Mouse (Mus musculus) midbrain, postnatal 0 days (tissue): ENCODE data around the gene Lrpprc. TPM values are rescaled to one million over a fixed set of nuclear protein-coding genes. Genes with fewer than 3 reads are reported as not detected.

Experiments used
- ATAC-seq: fragments of 200-750 bp; cut with Nextera tagmentation; 2 replicates; pipeline ENCODE4 v1.8.0; 2017; ENCODE audit warnings: moderate number of reproducible peaks, mild to moderate bottlenecking, moderate TSS enrichment, moderate library complexity; ENCODE audit not compliant: low FRiP score
- DNase-seq: peaks from one replicate; pipeline ENCODE4 v3.0.0-alpha.2; 2015; ENCODE audit warnings: low spot score
- H3K27ac ChIP-seq: fragments of 300-500 bp; sonication (generic); 2 replicates; pipeline ENCODE4 v1.5.1; 2014; ENCODE audit warnings: low read depth, mild to moderate bottlenecking, low read length, mixed read lengths
- H3K27me3 ChIP-seq: fragments of 300-500 bp; sonication (generic); 2 replicates; pipeline ENCODE4 v1.6.1; 2014; ENCODE audit warnings: low read length, control low read depth, mixed read lengths; ENCODE audit not compliant: insufficient read depth
- H3K36me3 ChIP-seq: fragments of 300-500 bp; sonication (generic); 2 replicates; pipeline ENCODE4 v1.6.1; 2014; ENCODE audit warnings: low read length, control low read depth, mixed read lengths; ENCODE audit not compliant: insufficient read depth
- H3K4me1 ChIP-seq: fragments of 300-500 bp; sonication (generic); 2 replicates; pipeline ENCODE4 v1.6.1; 2014; ENCODE audit warnings: mild to moderate bottlenecking, control low read depth, antibody characterized with exemption, low read length, mixed read lengths; ENCODE audit not compliant: insufficient read depth
- H3K4me2 ChIP-seq: fragments of 300-500 bp; sonication (generic); 2 replicates; pipeline ENCODE4 v1.6.1; 2014; ENCODE audit warnings: low read depth, mild to moderate bottlenecking, low read length, mixed read lengths; ENCODE audit not compliant: poor library complexity, severe bottlenecking
- H3K4me3 ChIP-seq: fragments of 300-500 bp; sonication (generic); 2 replicates; pipeline ENCODE4 v1.5.1; 2014; ENCODE audit warnings: low read depth, mild to moderate bottlenecking, low read length, moderate library complexity
- H3K9ac ChIP-seq: fragments of 300-500 bp; sonication (generic); replicated peaks from 2 replicates; pipeline ENCODE4 v1.6.1; 2014; ENCODE audit warnings: mild to moderate bottlenecking, low read length, moderate library complexity, mixed read lengths; ENCODE audit not compliant: poor library complexity, severe bottlenecking
- H3K9me3 ChIP-seq: fragments of 300-500 bp; sonication (generic); 2 replicates; pipeline ENCODE4 v1.6.1; 2016; ENCODE audit warnings: low read length, control low read depth
- CTCF ChIP-seq: IDR thresholded peaks from 2 replicates; pipeline ENCODE4 v1.5.1; 2016; ENCODE audit warnings: antibody characterized with exemption, mild to moderate bottlenecking
- WGBS: fragments of 180-500 bp; shearing (Covaris S2); extraction: QIAGEN DNeasy Blood & Tissue Kit; methylation state at CpG from one replicate; pipeline ENCODE4 v1.1.7; 2014; 5-methylcytosine and 5-hydroxymethylcytosine counted together
- polyA plus RNA-seq: library from polyadenylated mRNA; unstranded; fragments of >200 nt; fragmentation: Nextera tagmentation; extraction: Ambion mirVana; gene quantifications from 2 replicates; pipeline ENCODE4 v1.2.1, GENCODE M21; 2015
- total RNA-seq: library from RNA; depleted of rRNA; stranded (reverse); fragments of >200 nt; gene quantifications from 2 replicates; pipeline ENCODE4 v1.2.3, GENCODE M21; 2014; rRNA removed

Gene Lrpprc
- total and polyA plus RNA-seq, 2 experiments from 2014 or later = 41.3 to 53.5 TPM

DNA sequence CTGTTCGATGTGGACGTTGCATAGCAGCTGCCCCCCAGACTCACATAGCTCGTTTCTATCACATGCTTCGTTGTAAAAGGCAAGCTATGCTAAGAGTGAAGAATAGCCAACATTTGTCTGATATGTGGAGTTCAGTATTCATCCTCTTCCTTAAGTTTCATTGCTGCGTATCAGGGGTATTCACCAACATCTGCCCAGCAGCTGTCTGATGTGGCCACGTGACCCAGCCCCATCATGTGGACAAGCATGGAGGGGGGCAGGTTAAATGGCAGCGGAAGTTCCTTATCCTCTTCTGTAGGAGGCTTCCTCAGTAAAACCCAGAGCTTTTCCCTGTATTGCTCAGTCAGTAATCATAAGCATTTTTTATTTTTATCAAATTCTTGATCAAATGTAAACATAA, 132.8 kb downstream of the Lrpprc start:
- H3K9me3 ChIP-seq = no peaks in the 10 kb centered on the region
- H3K27me3 ChIP-seq = no peaks in the 10 kb centered on the region
- TF ChIP-seq CTCF = no peak
- no peak for DNase-seq
- peaks cover 5% of the 10 kb centered on the region; the same call in 1 of the 2 replicates for H3K4me1 ChIP-seq
- H3K9ac ChIP-seq = no peak overlapping the region
- H3K36me3 ChIP-seq = no peaks in the 10 kb centered on the region; the same call in 1 of the 2 replicates
- no peak overlapping the region for H3K4me3 ChIP-seq
- WGBS = 75% methylated on average over 7 of the region's 7 CpGs
- ATAC-seq = no peak
- H3K4me2 ChIP-seq = no peak overlapping the region
- H3K27ac ChIP-seq = peak overlapping the region; percentile 43; the same call in 1 of the 2 replicates

GRCm38 (mm10) chr17:84657422-84657732, 133.2 kb downstream of the Lrpprc start:
- peak overlapping the region; percentile 43; the same call in 1 of the 2 replicates for H3K27ac ChIP-seq
- no peaks in the 10 kb centered on the region for H3K9me3 ChIP-seq
- no peaks in the 10 kb centered on the region; the same call in 1 of the 2 replicates for H3K36me3 ChIP-seq
- H3K4me1 ChIP-seq = peaks cover 5% of the 10 kb centered on the region; the same call in 1 of the 2 replicates
- no peak for TF ChIP-seq CTCF
- no peak overlapping the region for H3K4me2 ChIP-seq
- no peak overlapping the region for H3K9ac ChIP-seq
- H3K27me3 ChIP-seq = no peaks in the 10 kb centered on the region
- H3K4me3 ChIP-seq = no peak overlapping the region
- WGBS = 60% methylated on average over 3 of the region's 3 CpGs
- ATAC-seq (peak; percentile 44), DNase-seq (no peak)

DNA sequence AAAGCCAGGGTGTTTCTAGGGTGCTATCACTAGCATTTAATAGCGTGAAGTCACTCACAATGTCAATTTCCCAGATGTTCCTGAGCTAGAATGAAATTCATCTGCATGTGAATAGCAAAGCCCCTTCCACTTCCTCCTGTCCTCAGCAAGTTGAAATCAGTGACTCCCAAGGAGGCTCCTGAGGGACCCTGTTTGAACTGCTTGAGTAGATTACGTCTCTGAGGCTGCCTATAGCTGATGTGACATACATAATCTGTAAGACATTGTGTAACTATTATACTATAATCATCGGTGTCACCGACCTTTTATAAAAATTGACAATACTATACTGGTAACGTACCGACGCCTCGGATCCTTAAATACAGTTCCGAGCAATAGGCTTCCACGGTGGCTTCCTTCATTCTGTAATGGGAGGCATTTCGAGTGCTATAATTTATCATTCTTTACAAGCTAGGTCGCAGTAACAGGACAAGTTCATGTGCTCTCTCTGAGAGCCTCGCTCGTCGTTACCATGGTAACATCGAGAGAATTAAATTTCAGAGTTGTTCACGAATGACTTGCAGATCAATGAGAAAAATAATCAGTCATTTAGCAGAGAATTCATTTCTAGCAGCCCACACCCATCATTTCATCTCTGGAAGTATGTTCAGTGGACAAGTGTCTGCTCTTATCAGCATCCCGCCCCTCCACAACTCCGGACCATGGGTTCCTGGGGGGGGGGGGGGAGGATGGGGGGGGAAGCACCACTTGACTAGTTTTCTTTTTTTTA, 133.8 kb downstream of the Lrpprc start:
- Histone ChIP-seq H3K27ac (peak overlapping the region; percentile 64), H3K4me2 (no peak overlapping the region), H3K4me1 (peaks cover 5% of the 10 kb centered on the region; the same call in 1 of the 2 replicates), H3K4me3 (no peak overlapping the region), H3K36me3 (no peaks in the 10 kb centered on the region; the same call in 1 of the 2 replicates), H3K27me3 (no peaks in the 10 kb centered on the region), H3K9me3 (no peaks in the 10 kb centered on the region), H3K9ac (no peak overlapping the region)
- 37% methylated on average over 19 of the region's 19 CpGs for WGBS
- peak; percentile 73 for DNase-seq
- no peak for TF ChIP-seq CTCF
- ATAC-seq = peak; percentile 68

GRCm38 (mm10) chr17:84656205-84656604, 134.4 kb downstream of the Lrpprc start:
- peak overlapping the region; percentile 64 for H3K27ac ChIP-seq
- TF ChIP-seq CTCF = peak; percentile 33
- H3K9ac ChIP-seq = no peak overlapping the region
- no peak overlapping the region for H3K4me3 ChIP-seq
- H3K4me1 ChIP-seq = peaks cover 5% of the 10 kb centered on the region; the same call in 1 of the 2 replicates
- H3K36me3 ChIP-seq = no peaks in the 10 kb centered on the region; the same call in 1 of the 2 replicates
- H3K4me2 ChIP-seq = no peak overlapping the region
- DNase-seq (no peak), ATAC-seq (no peak; the same call in 1 of the 2 replicates)
- H3K27me3 ChIP-seq = no peaks in the 10 kb centered on the region
- 63% methylated on average over 5 of the region's 5 CpGs for WGBS
- no peaks in the 10 kb centered on the region for H3K9me3 ChIP-seq

Other genes starting within 250 kb of the Lrpprc start
- gene Dync2li1, start 164.3 kb downstream of the Lrpprc start, total RNA-seq = 18.3 and 19.6 TPM in 2 replicates
- gene Dync2li1, start 164.3 kb downstream of the Lrpprc start, polyA plus RNA-seq = 36.1 and 37.7 TPM in 2 replicates
- not detected in 2 replicates for gene Abcg8, start 114.5 kb downstream of the Lrpprc start, total RNA-seq
- 0.06 TPM in 1 of 2 replicates, not detected in the other for gene Abcg8, start 114.5 kb downstream of the Lrpprc start, polyA plus RNA-seq
- 2.9 and 3.0 TPM in 2 replicates for gene Abcg5, start 107.8 kb downstream of the Lrpprc start, total RNA-seq
- 1.2 and 1.3 TPM in 2 replicates for gene Abcg5, start 107.8 kb downstream of the Lrpprc start, polyA plus RNA-seq
- 51.9 and 63.1 TPM in 2 replicates for gene Ppm1b, start 166.0 kb upstream of the Lrpprc start, total RNA-seq
- 52.9 and 54.7 TPM in 2 replicates for gene Ppm1b, start 166.0 kb upstream of the Lrpprc start, polyA plus RNA-seq
- 0.27 and 0.76 TPM in 2 replicates for gene Slc3a1, start 237.6 kb upstream of the Lrpprc start, total RNA-seq
- gene Slc3a1, start 237.6 kb upstream of the Lrpprc start, polyA plus RNA-seq = 0.14 and 0.16 TPM in 2 replicates